Mouse (Mus musculus): ENCODE measurements around the gene Lbx1. TPM values are rescaled to one million over a fixed set of nuclear protein-coding genes. Genes with fewer than 3 reads are reported as not detected.
A peak's percentile ranks its signal among the peaks of the same experiment; 100 is the strongest.

Lbx1 gene
- polyA plus RNA-seq, 1 experiment from 2014 or later: not detected

DNA sequence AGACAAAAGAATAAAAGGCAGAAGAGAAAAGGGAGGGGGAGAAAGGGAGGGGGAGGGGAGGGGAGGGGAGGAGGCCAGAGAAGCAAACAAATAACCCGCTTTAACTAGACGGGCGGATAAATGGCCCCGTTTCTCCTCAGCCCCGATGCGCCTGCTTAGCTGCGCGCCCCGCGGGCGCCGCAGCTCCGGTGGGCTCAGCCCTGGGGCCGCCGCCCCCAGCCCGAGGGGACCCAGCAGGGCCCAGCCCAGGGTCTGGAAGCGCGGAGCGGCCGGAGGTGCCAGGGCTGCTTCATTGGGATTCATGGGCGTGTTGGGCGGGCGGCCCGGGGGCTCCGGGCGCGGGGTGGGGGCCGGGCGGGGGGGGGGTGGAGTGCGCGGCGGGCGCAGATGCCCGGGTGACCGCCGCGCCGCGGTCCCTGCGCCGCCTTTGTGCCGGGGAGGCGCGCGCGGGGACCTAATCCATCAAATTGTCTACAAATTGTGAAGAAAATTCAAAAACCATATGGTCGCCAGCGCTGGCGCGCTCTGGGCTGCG is 4.7 kb downstream of the Lbx1 start:
- H3K27ac ChIP-seq (ENCODE audit: low read depth, low read length): no peak overlapping the region
- DNase-seq (ENCODE audit: low spot score, missing footprints) (peak; percentile 92), ATAC-seq (ENCODE audit: low FRiP score) (peak; percentile 62)
- peak overlapping the region; percentile 26 for H3K4me2 ChIP-seq
- peaks cover 97% of the 10 kb centered on the region for H3K27me3 ChIP-seq (ENCODE audit: control insufficient read depth, insufficient read depth, low read length)
- peaks cover 17% of the 10 kb centered on the region for H3K4me1 ChIP-seq (ENCODE audit: control insufficient read depth, insufficient read depth, low read length)
- no peaks in the 10 kb centered on the region for H3K9me3 ChIP-seq (ENCODE audit: control insufficient read depth, low read length)
- H3K36me3 ChIP-seq (ENCODE audit: control insufficient read depth, insufficient read depth, low read length): no peaks in the 10 kb centered on the region
- H3K4me3 ChIP-seq (ENCODE audit: low read depth, low read length): peak overlapping the region; percentile 9
- no peak overlapping the region for H3K9ac ChIP-seq (ENCODE audit: low read length)
- 1% methylated on average over 45 of the region's 51 CpGs for WGBS

DNA sequence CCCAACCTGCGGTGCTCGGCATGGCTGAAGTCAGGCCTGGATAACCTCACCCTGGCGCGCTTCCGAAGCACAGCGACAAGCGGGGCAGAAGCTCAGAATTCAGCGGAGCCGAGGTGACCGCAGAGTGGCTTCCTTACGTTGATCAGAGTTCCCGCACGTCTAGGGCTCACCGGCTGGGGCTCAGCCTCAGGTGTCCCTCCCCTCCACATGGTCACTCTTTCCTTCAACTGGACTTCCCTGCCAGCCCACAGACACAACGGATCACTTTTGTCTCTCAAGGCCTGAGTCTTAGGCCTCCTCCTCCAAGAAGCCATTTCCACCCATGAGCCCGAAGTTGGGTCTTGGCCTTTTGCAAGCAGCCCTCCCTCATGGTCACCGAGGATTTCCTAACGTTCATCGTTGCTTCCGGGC is 5.4 kb downstream of the Lbx1 start:
- no peaks in the 10 kb centered on the region for H3K36me3 ChIP-seq (ENCODE audit: control insufficient read depth, insufficient read depth, low read length)
- H3K9me3 ChIP-seq (ENCODE audit: control insufficient read depth, low read length): no peaks in the 10 kb centered on the region
- no peak overlapping the region for H3K27ac ChIP-seq (ENCODE audit: low read depth, low read length)
- peaks cover 17% of the 10 kb centered on the region for H3K4me1 ChIP-seq (ENCODE audit: control insufficient read depth, insufficient read depth, low read length)
- no peak overlapping the region for H3K9ac ChIP-seq (ENCODE audit: low read length)
- ATAC-seq (ENCODE audit: low FRiP score) (no peak), DNase-seq (ENCODE audit: low spot score, missing footprints) (no peak)
- WGBS: 1% methylated on average over 20 of the region's 20 CpGs
- H3K4me2 ChIP-seq: no peak overlapping the region
- peaks cover 97% of the 10 kb centered on the region for H3K27me3 ChIP-seq (ENCODE audit: control insufficient read depth, insufficient read depth, low read length)
- H3K4me3 ChIP-seq (ENCODE audit: low read depth, low read length): no peak overlapping the region

DNA sequence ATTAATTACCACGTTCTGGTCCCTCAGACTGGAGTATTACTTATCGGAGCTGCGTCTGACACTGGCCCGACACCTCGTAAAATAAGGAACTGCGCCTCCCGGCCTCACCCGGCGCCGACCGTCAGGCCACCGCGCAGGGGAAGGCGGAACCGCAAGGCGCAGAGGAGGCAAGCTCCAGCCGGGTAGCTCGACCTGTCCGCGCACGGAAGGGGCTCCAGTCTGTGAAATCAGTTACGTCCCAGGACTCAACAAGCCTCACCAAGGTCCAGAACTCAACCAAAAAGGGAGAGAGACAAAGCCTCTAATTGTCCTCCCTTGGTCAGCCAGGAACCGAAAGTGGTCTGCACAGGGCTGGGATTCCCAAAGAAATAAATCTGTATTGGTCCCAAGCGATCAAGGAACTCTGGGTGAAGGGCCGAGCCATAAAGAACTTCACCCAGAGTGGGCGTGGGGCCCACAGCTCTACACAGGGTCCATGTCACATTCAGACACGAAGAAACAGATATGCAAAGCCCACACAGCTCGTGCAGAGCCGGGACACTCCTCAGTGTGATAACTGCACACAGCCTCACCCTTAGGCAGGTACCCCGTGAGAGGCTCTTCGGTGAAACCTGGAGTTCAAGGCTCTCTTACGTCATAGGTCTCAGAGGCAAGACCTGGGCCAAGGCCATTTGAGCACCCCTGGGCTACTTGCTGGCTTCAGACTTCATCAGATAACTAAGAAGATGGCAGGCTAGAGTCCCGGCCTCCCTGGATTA is 6.1 kb downstream of the Lbx1 start:
- Histone ChIP-seq H3K4me3 (ENCODE audit: low read depth, low read length) (no peak overlapping the region), H3K27ac (ENCODE audit: low read depth, low read length) (no peak overlapping the region), H3K4me1 (ENCODE audit: control insufficient read depth, insufficient read depth, low read length) (peaks cover 13% of the 10 kb centered on the region), H3K9me3 (ENCODE audit: control insufficient read depth, low read length) (no peaks in the 10 kb centered on the region), H3K4me2 (no peak overlapping the region), H3K36me3 (ENCODE audit: control insufficient read depth, insufficient read depth, low read length) (no peaks in the 10 kb centered on the region), H3K9ac (ENCODE audit: low read length) (no peak overlapping the region), H3K27me3 (ENCODE audit: control insufficient read depth, insufficient read depth, low read length) (peaks cover 97% of the 10 kb centered on the region)
- peak; percentile 97 for DNase-seq (ENCODE audit: low spot score, missing footprints)
- no peak for ATAC-seq (ENCODE audit: low FRiP score)
- under 1% methylated on average over 33 of the region's 33 CpGs for WGBS

DNA sequence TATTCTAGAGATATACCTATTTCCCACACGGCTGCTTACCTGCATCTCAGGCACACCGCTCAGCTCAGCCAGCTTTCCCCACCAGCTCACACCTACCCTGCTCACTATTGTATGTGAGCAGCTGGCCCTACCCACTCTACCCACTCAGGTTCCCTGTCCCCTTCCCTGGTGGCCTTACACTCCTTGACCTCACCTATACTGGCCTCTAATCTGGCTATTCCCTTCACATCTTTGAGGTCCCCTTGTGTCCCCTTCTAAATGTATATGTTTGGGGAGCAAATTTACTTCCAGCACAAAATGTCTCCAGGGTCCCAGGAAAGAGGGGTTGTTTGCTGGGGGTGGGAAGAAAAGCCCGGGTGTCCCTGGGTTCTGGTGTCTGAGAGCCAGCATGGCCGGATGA is 6.8 kb downstream of the Lbx1 start:
- Histone ChIP-seq H3K4me1 (ENCODE audit: control insufficient read depth, insufficient read depth, low read length) (peaks cover 16% of the 10 kb centered on the region), H3K9me3 (ENCODE audit: control insufficient read depth, low read length) (no peaks in the 10 kb centered on the region), H3K36me3 (ENCODE audit: control insufficient read depth, insufficient read depth, low read length) (no peaks in the 10 kb centered on the region), H3K4me2 (no peak overlapping the region), H3K27me3 (ENCODE audit: control insufficient read depth, insufficient read depth, low read length) (peaks cover 97% of the 10 kb centered on the region), H3K4me3 (ENCODE audit: low read depth, low read length) (no peak overlapping the region), H3K9ac (ENCODE audit: low read length) (no peak overlapping the region), H3K27ac (ENCODE audit: low read depth, low read length) (no peak overlapping the region)
- DNase-seq (ENCODE audit: low spot score, missing footprints) (peak; percentile 91), ATAC-seq (ENCODE audit: low FRiP score) (no peak)
- 9% methylated on average over 4 of the region's 4 CpGs for WGBS

DNA sequence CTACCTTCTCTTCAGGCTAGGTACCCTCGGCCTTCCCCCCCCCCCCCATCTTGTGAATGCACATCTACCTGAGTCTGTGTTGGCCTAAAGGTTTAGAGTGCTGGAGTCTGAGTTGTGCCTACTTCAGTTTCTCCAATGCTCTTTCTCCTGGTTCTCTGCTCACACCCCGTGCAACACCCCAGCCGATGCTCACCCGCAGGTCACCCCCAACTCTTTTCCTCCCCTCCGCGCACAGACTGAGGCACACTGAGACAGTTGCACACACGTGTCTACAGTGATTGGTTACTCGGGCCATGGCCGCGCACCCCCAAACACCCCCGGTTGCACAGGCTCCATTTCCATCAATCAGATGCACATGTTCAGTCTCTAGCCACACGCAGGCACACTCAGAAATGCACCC is 7.5 kb downstream of the Lbx1 start:
- H3K27ac ChIP-seq (ENCODE audit: low read depth, low read length): no peak overlapping the region
- no peak for ATAC-seq (ENCODE audit: low FRiP score)
- H3K27me3 ChIP-seq (ENCODE audit: control insufficient read depth, insufficient read depth, low read length): peaks cover 97% of the 10 kb centered on the region
- H3K36me3 ChIP-seq (ENCODE audit: control insufficient read depth, insufficient read depth, low read length): no peaks in the 10 kb centered on the region
- WGBS: 6% methylated on average over 12 of the region's 12 CpGs
- H3K9ac ChIP-seq (ENCODE audit: low read length): no peak overlapping the region
- peak; percentile 92 for DNase-seq (ENCODE audit: low spot score, missing footprints)
- peaks cover 16% of the 10 kb centered on the region for H3K4me1 ChIP-seq (ENCODE audit: control insufficient read depth, insufficient read depth, low read length)
- no peak overlapping the region for H3K4me3 ChIP-seq (ENCODE audit: low read depth, low read length)
- no peaks in the 10 kb centered on the region for H3K9me3 ChIP-seq (ENCODE audit: control insufficient read depth, low read length)
- no peak overlapping the region for H3K4me2 ChIP-seq

DNA sequence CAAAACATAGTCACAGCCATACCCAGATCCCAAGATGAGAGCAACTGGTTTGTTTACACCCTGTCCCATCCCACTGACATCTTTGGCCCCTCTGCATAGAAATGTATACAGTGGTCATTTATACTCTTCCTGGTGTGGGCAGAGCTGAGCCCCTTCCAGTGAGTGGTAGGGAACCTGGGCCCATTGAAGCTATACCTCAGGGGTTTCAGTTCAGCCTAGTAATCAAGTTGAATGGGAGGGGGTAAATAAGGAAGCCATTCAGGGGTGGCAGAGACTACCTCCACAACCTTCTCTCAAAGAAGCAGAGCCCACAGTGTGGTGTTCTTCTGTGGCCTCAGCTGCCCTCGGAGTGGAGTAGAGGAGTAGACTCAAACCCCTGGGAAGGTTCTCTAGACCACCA is 7.9 kb downstream of the Lbx1 start:
- Histone ChIP-seq H3K36me3 (ENCODE audit: control insufficient read depth, insufficient read depth, low read length) (no peaks in the 10 kb centered on the region), H3K9me3 (ENCODE audit: control insufficient read depth, low read length) (no peaks in the 10 kb centered on the region), H3K4me2 (no peak overlapping the region), H3K4me3 (ENCODE audit: low read depth, low read length) (no peak overlapping the region), H3K4me1 (ENCODE audit: control insufficient read depth, insufficient read depth, low read length) (peaks cover 16% of the 10 kb centered on the region), H3K27ac (ENCODE audit: low read depth, low read length) (no peak overlapping the region), H3K27me3 (ENCODE audit: control insufficient read depth, insufficient read depth, low read length) (peaks cover 98% of the 10 kb centered on the region), H3K9ac (ENCODE audit: low read length) (no peak overlapping the region)
- ATAC-seq (ENCODE audit: low FRiP score) (no peak), DNase-seq (ENCODE audit: low spot score, missing footprints) (peak; percentile 91)
- WGBS: 8% methylated on average over 1 of the region's 1 CpGs

DNA sequence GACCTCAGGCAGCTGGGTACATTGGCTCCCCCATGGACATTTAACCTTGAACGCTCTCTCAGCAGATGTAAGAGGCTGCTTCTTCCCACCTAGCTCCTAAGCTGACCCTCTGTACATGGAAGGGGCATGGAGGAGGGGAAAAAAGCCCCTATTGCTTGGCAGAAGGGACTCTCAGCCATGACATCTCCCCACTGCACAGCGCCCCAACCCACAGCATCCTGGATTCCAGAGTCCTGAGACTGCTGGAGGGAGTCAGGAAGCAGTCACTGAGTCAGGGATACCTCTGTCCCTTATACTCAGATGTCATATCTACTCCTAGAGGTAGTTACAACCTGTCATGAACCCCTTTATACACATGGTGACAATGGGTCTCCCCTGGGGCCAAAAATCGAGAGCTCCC is 8.6 kb downstream of the Lbx1 start:
- H3K27ac ChIP-seq (ENCODE audit: low read depth, low read length): no peak overlapping the region
- DNase-seq (ENCODE audit: low spot score, missing footprints): peak; percentile 89
- 4% methylated on average over 3 of the region's 3 CpGs for WGBS
- no peak for ATAC-seq (ENCODE audit: low FRiP score)
- no peak overlapping the region for H3K4me2 ChIP-seq
- no peak overlapping the region for H3K9ac ChIP-seq (ENCODE audit: low read length)
- no peaks in the 10 kb centered on the region for H3K36me3 ChIP-seq (ENCODE audit: control insufficient read depth, insufficient read depth, low read length)
- H3K4me3 ChIP-seq (ENCODE audit: low read depth, low read length): no peak overlapping the region
- H3K9me3 ChIP-seq (ENCODE audit: control insufficient read depth, low read length): no peaks in the 10 kb centered on the region
- peaks cover 15% of the 10 kb centered on the region for H3K4me1 ChIP-seq (ENCODE audit: control insufficient read depth, insufficient read depth, low read length)
- H3K27me3 ChIP-seq (ENCODE audit: control insufficient read depth, insufficient read depth, low read length): peaks cover 98% of the 10 kb centered on the region

- Histone ChIP-seq H3K9me3 (ENCODE audit: control insufficient read depth, low read length) (no peaks in the 10 kb centered on the region), H3K4me1 (ENCODE audit: control insufficient read depth, insufficient read depth, low read length) (peaks cover 7% of the 10 kb centered on the region), H3K4me3 (ENCODE audit: low read depth, low read length) (no peak overlapping the region), H3K9ac (ENCODE audit: low read length) (no peak overlapping the region), H3K27ac (ENCODE audit: low read depth, low read length) (no peak overlapping the region), H3K36me3 (ENCODE audit: control insufficient read depth, insufficient read depth, low read length) (no peaks in the 10 kb centered on the region), H3K27me3 (ENCODE audit: control insufficient read depth, insufficient read depth, low read length) (peaks cover 98% of the 10 kb centered on the region), H3K4me2 (no peak overlapping the region)
- DNase-seq (ENCODE audit: low spot score, missing footprints): peak; percentile 93
- ATAC-seq (ENCODE audit: low FRiP score): no peak
- under 1% methylated on average over 8 of the region's 8 CpGs for WGBS
Measured at GRCm38 (mm10) chr19:45226246-45226645, 9.4 kb downstream of the Lbx1 start.

- peak; percentile 93 for DNase-seq (ENCODE audit: low spot score, missing footprints)
- Histone ChIP-seq H3K27me3 (ENCODE audit: control insufficient read depth, insufficient read depth, low read length) (peaks cover 94% of the 10 kb centered on the region), H3K4me3 (ENCODE audit: low read depth, low read length) (no peak overlapping the region), H3K4me2 (no peak overlapping the region), H3K9ac (ENCODE audit: low read length) (no peak overlapping the region), H3K4me1 (ENCODE audit: control insufficient read depth, insufficient read depth, low read length) (0 out of 2 replicates have a peak, but pooled peaks cover 6% of the 10 kb centered on the region), H3K36me3 (ENCODE audit: control insufficient read depth, insufficient read depth, low read length) (no peaks in the 10 kb centered on the region), H3K9me3 (ENCODE audit: control insufficient read depth, low read length) (no peaks in the 10 kb centered on the region), H3K27ac (ENCODE audit: low read depth, low read length) (no peak overlapping the region)
- no peak for ATAC-seq (ENCODE audit: low FRiP score)
- WGBS: 2% methylated on average over 12 of the region's 12 CpGs
Measured at GRCm38 (mm10) chr19:45225130-45225529, 10.5 kb downstream of the Lbx1 start.

Data from midbrain, embryonic 11.5 days (tissue).